23 mouse cellular contexts compared by ENCODE assay signal in genomic region chr7:90352183-90352582, GRCm38 (mm10). TPM values are rescaled to one million over a fixed set of nuclear protein-coding genes. Genes with fewer than 3 reads are reported as not detected.
"Had no signal": no experiment of that assay in that cellular context is flagged by ENCODE, and none has a peak within 500 bp of the region (broad histone marks: within the 10 kb centered on the region; RNA-seq: fewer than 3 reads in every experiment).

No protein-coding gene starts in this region.

- DNase-seq: cerebellum, adult 9-11 months; embryo, embryonic 11 days; forebrain, postnatal 0 days; gastrocnemius, adult 2 months; gastrocnemius, postnatal 10 days; gastrocnemius, postnatal 14 days; gastrocnemius, postnatal 25 days; gastrocnemius, postnatal 36 days; heart, adult 18-20 months; heart, adult 2 months had no signal

- H3K9me3 ChIP-seq: embryonic facial prominence, embryonic 10.5 days; embryonic facial prominence, embryonic 12.5 days; embryonic facial prominence, embryonic 13.5 days; embryonic facial prominence, embryonic 15.5 days; forebrain, embryonic 10.5 days; forebrain, embryonic 12.5 days; forebrain, embryonic 13.5 days; forebrain, embryonic 15.5 days had no signal

- H3K4me1 ChIP-seq: embryonic facial prominence, embryonic 10.5 days; embryonic facial prominence, embryonic 12.5 days; embryonic facial prominence, embryonic 13.5 days; embryonic facial prominence, embryonic 15.5 days; forebrain, embryonic 10.5 days; forebrain, embryonic 12.5 days; forebrain, embryonic 13.5 days; forebrain, embryonic 15.5 days had no signal

- H3K36me3 ChIP-seq: embryonic facial prominence, embryonic 10.5 days; embryonic facial prominence, embryonic 12.5 days; embryonic facial prominence, embryonic 13.5 days; embryonic facial prominence, embryonic 15.5 days; forebrain, embryonic 10.5 days; forebrain, embryonic 12.5 days; forebrain, embryonic 15.5 days had no signal

- H3K27me3 ChIP-seq: embryonic facial prominence, embryonic 12.5 days; embryonic facial prominence, embryonic 13.5 days; embryonic facial prominence, embryonic 15.5 days; forebrain, embryonic 12.5 days; forebrain, embryonic 13.5 days; forebrain, embryonic 15.5 days had no signal

- H3K4me3 ChIP-seq: embryonic facial prominence, embryonic 10.5 days; embryonic facial prominence, embryonic 12.5 days; embryonic facial prominence, embryonic 13.5 days; embryonic facial prominence, embryonic 15.5 days; erythroblast, embryonic 14.5 days; forebrain, embryonic 10.5 days; forebrain, embryonic 12.5 days; forebrain, embryonic 13.5 days; forebrain, embryonic 15.5 days; gastrocnemius, adult 2 months; heart, adult 2 months had no signal

- H3K27ac ChIP-seq: embryonic facial prominence, embryonic 10.5 days; embryonic facial prominence, embryonic 12.5 days; embryonic facial prominence, embryonic 13.5 days; embryonic facial prominence, embryonic 15.5 days; forebrain, embryonic 10.5 days; forebrain, embryonic 12.5 days; forebrain, embryonic 13.5 days; forebrain, embryonic 15.5 days; heart, adult 2 months had no signal

- ATAC-seq: forebrain, embryonic 13.5 days; forebrain, embryonic 14.5 days; forebrain, embryonic 15.5 days; forebrain, embryonic 16.5 days; forebrain, postnatal 0 days had no signal

- H3K4me2 ChIP-seq: embryonic facial prominence, embryonic 12.5 days; embryonic facial prominence, embryonic 13.5 days; embryonic facial prominence, embryonic 15.5 days; forebrain, embryonic 12.5 days; forebrain, embryonic 13.5 days; forebrain, embryonic 15.5 days had no signal

- H3K9ac ChIP-seq: embryonic facial prominence, embryonic 12.5 days; embryonic facial prominence, embryonic 13.5 days; embryonic facial prominence, embryonic 15.5 days; forebrain, embryonic 12.5 days; forebrain, embryonic 13.5 days; forebrain, embryonic 15.5 days; forebrain, postnatal 0 days had no signal

RNA-seq across cellular contexts. Expression of gene Sytl2, which starts 50.1 kb away (rescaled TPM):
- total RNA-seq: common myeloid progenitor, adult 5-6 weeks; granulocyte monocyte progenitor cell, adult 5-6 weeks had no signal
